Mouse (Mus musculus): ENCODE measurements around the gene Ociad1. TPM values are rescaled to one million over a fixed set of nuclear protein-coding genes. Genes with fewer than 3 reads are reported as not detected.

Ociad1 gene
- total RNA-seq, 2 experiments from 2014 or later = 155 to 159 TPM

- no peak for DNase-seq
- intact Hi-C loops (cut with DNase I; ENCODE audit: low total_unique reads) = no loop called here
Observed at GRCm38 (mm10) chr5:73323602-73324001, 31.0 kb downstream of the Ociad1 start.

DNA sequence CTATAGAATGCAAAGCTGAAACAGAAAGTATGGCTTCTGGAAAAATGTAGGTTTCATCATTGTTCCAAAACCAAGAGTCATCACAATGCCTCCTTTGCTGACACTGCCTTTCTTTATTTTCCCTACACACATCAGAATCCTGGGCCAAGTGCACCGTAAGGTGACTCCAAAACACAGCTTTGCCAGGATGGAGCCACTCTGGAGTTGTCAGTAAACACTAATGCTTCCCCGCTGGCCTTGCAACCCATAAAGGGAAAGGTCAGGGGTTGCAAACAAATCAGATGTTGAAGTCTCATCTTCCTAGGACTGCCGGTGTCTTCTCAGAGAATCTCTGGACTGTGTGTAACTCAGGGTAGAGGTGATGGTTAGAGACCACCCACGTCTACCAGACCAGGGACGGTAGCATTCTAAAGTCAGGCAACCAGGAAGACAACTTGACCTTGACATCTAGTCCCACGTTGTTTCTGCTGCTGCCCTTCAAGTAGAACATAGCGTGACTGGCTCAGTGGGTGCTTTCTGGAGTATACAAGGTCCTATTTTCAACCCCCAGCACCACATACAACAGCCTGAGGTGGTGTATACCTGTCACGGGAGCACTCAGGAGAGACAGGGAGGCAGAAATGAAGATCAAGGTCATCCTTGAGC, 32.1 kb downstream of the Ociad1 start:
- no peak for DNase-seq
- intact Hi-C loops (cut with DNase I; ENCODE audit: low total_unique reads) = no loop called here

- intact Hi-C loops (cut with DNase I; ENCODE audit: low total_unique reads) = no loop called here
- DNase-seq = no peak
Observed at GRCm38 (mm10) chr5:73331002-73331401, 38.4 kb downstream of the Ociad1 start.

DNA sequence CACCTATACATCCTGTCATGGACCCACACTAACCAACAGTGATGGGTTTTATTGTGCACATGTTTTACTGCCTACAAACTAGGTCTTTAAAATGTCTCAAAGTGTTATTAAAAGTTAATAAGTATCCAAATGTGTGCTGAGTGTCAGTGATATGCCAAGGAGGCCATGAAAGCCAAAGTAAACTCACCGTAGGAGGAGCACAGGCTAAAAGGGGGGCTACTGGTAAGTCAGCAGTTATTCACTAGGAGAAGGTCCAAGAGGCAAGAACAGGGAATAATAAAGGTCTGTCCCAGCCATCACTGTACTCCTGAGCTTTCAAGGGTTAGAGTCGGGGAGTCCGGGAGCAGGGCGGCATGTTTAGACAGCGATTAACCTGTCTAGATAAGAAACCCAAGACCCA, 43.9 kb downstream of the Ociad1 start:
- intact Hi-C loops (cut with DNase I; ENCODE audit: low total_unique reads) = no loop called here
- DNase-seq = no peak

DNA sequence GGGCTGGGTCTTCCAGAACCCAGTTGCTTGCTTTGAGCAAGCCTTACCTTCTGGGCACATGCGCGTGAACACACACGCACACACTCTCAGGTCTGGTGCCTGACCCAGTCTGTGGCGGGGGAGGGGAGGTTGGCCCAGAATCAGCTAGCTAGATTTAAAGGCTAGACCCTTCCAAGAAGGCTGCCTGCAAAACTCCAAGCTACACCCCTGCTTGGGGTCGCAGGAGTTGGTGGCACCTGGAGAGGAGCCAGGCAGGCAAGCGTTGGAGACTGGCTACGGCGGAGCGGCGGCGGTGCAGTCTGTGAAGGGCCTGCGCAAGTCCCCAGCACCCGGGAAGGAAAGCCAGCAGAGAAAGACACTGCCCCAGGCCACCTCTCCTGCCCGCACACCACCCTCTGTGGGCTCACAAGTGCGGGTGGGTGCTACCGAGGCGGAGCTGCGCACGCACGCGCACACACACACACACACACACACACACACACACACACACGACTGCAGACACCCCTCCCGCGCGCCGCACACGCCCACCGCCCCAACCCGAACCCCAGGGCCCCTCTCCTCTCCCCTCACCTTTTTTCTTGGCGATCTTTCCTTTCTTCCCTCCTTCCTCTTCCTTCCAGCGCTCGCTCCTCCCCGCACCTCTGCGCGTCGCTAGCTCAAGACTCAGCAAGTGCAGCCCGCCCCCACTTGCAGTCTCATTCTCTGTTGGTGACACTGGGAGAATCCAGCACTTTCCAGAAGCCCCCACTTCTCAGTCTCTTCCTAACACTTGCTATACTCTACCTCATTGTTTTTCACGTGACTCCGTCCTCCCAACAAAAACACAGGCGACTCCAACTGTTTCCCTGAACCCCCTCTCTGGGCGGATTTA, 45.6 kb downstream of the Ociad1 start:
- intact Hi-C loops (cut with DNase I; ENCODE audit: low total_unique reads) = no loop called here
- peak; percentile 23 for DNase-seq

- DNase-seq = no peak
- intact Hi-C loops (cut with DNase I; ENCODE audit: low total_unique reads) = no loop called here
Observed at GRCm38 (mm10) chr5:73338832-73339163, 46.2 kb downstream of the Ociad1 start.

GRCm38 (mm10) chr5:73339779-73340722, 47.5 kb downstream of the Ociad1 start:
- no peak for DNase-seq
- intact Hi-C loops (cut with DNase I; ENCODE audit: low total_unique reads) = no loop called here

GRCm38 (mm10) chr5:73340723-73341235, 48.2 kb downstream of the Ociad1 start, which contains the start of gene Ociad2:
Gene Ociad2, minus strand, starts transcription at chr5:73341028.
- intact Hi-C loops (cut with DNase I; ENCODE audit: low total_unique reads) = no loop called here
- no peak for DNase-seq

DNA sequence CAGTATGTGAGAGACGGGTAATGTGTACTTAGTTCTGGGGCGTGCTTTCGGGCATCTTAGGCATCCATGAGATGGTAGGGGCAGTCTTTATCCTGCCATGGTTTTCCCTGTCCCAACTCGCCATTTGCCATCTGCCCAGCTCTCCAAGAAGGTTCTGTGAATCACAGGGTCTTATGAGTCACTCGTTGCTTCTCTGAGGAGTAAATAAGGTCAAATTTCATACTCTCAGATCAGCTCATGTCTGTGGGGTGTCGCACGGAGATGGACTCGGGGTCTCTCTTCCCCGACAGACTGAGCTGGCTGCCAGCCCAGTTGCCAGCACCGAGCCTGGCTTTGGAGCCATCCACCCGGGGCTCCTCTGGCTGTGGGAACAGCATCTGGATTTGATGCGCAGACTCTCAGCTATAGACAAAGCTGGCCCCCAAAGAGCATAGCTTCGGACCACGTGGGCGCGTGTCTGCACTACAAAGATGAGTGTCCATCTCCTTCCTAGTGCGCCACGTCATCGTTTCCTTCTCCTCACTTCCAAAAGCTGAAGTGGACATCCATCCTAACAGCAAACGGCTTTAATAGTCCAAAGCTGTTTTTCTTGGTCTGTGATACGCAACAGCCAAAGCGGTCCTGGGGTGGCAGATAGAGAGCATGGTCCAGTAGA, 50.2 kb downstream of the Ociad1 start:
- DNase-seq = no peak
- intact Hi-C loops (cut with DNase I; ENCODE audit: low total_unique reads) = no loop called here

GRCm38 (mm10) chr5:73344310-73344709, 51.7 kb downstream of the Ociad1 start:
- intact Hi-C loops (cut with DNase I; ENCODE audit: low total_unique reads) = no loop called here
- peak; percentile 16 for DNase-seq

DNA sequence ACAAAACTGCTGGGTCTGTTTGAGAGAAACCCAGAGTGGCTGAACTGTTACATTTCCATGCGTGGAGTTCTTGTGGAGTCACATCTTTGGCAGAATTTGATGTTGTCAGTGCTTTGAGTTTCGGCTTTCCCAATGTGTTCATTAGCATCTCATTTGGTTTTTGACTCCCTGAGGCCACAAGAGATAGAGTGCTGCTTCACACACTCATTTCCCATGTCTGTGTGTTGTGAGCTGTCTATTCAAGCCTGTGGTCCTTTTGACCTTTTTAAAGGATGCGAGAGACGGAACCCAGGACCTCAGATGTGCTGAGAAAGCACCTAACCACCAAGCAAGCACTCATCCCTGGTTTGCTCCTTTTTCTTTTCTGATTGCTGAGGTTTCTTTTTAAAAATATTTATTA, 52.7 kb downstream of the Ociad1 start:
- DNase-seq = no peak
- intact Hi-C loops (cut with DNase I; ENCODE audit: low total_unique reads) = no loop called here

- DNase-seq = no peak
- intact Hi-C loops (cut with DNase I; ENCODE audit: low total_unique reads) = no loop called here
Observed at GRCm38 (mm10) chr5:73349514-73349913, 56.9 kb downstream of the Ociad1 start.

GRCm38 (mm10) chr5:73351796-73352195, 59.2 kb downstream of the Ociad1 start:
- DNase-seq = no peak
- intact Hi-C loops (cut with DNase I; ENCODE audit: low total_unique reads) = no loop called here

- intact Hi-C loops (cut with DNase I; ENCODE audit: low total_unique reads) = no loop called here
- no peak for DNase-seq
Observed at GRCm38 (mm10) chr5:73353519-73353918, 60.9 kb downstream of the Ociad1 start.

DNA sequence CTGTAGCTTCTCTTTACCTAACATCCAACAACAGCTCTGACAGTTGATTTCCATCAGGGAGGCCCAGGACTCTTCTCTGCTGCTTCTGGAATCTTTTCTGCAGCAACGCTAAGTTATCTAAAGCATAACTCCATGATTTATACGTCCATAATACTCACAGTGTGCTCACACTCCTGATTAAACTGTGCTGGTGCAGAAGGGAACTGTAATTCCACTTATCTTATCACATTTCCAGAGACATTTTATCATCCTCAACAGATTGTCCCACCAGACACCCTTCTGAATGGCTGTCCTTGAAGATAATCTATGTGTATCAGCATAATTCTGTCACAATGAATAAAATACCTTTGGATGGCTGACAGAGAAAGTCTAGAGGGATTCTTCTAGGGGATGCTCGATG, 61.4 kb downstream of the Ociad1 start:
- intact Hi-C loops (cut with DNase I; ENCODE audit: low total_unique reads) = no loop called here

DNA sequence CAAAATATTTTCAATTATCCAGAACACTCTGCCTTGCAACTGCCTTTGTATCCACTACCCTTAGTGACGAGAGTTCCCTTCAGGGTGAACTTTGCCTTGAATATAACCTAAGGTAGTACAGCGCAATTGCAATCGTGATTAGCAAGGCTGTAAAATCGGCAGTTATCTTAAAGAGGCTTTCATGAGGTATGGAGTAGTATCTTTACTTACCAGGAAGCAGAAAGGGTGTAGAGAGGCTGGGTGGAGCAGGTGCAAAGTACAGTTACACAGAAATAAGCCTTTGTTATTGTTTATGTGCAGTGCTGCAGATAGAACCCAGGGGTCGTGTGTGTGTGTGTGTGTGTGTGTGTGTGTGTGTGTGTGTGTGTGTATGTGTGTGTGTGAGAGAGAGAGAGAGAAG, 62.8 kb downstream of the Ociad1 start:
- intact Hi-C loops (cut with DNase I; ENCODE audit: low total_unique reads) = no loop called here
- no peak for DNase-seq

More for the DNA sequence above, 61.4 kb downstream of the Ociad1 start:
- DNase-seq = no peak

DNA sequence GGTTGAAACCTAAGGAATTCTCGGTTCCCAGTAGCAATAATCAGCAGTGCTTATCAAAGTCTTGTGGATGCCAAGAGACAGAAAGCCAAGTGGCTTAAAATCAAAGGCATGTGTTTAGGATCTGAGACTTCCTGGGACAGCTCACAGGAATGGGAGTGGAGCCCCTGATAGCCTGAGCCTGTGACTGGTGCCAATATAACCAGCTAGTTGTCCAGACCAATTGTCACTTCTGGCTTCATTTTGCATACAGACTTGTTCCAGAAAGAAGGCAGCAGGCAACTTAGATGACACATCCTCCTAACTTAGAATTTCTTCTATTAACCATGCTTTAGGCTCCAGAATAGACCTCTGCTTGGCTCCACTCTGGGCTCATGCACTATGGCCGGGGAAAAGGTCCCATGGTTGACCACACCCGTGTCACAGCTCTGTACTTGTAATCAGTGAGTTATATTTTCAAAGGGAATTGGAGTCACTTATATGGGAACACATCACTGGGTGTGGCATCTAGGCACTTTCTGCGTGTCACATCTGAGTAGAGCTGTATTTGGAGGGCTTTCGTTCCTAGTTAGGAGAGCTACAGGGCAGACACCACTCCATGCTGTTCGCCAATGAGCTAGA, 66.7 kb downstream of the Ociad1 start:
- intact Hi-C loops (cut with DNase I; ENCODE audit: low total_unique reads) = no loop called here
- DNase-seq = no peak

DNA sequence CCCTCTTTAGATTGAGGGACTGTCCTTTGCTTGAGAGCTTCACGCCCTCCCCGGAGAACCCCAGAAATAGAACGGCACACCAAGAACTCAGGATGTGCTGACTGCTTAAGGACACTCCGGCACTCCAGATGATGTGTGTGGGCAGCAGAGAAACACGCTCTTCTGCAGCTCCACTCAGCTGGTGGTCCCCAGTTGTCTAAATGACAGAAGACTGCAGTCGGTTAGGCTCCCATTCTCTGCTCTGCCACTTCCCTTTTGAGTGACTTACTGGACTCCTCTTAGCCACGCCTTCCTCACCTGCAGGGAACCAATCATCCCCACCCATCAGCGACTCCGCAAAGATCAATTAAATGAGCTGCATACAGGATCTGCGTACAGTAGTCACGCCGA, 67.2 kb downstream of the Ociad1 start:
- intact Hi-C loops (cut with DNase I; ENCODE audit: low total_unique reads) = no loop called here
- DNase-seq = no peak

DNA sequence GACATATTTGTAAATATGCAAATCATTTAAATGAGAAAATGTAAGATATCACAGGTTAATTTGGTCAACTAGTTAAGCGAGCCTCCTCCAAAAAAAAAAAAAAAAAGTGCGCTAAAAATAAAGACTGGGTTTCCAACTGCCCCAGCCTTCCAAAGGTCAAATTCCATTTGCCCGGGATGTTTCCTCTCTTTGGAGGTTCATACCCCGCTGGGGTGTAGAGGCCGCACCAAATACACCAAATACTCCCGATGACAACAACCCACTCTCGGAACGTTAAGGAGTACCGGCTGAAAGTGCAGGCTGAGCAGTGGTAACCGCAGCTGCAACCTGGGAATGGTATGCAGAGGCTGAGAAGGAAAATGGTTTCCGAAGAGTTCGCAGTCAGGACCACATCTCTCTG, 67.7 kb downstream of the Ociad1 start:
- intact Hi-C loops (cut with DNase I; ENCODE audit: low total_unique reads) = no loop called here
- no peak for DNase-seq

All from gastrocnemius, postnatal 14 days (tissue).